Mouse (Mus musculus) lung, embryonic 15.5 days (tissue): Measurements from ENCODE around the gene Trim2. TPM values are rescaled to one million over a fixed set of nuclear protein-coding genes. Genes with fewer than 3 reads are reported as not detected.

ENCODE experiments used
- ATAC-seq: fragments of 200-750 bp; cut with Nextera tagmentation; 2 replicates; pipeline ENCODE4 v1.8.0; 2017; ENCODE audit warnings: moderate number of reproducible peaks, borderline replicate concordance; ENCODE audit not compliant: low FRiP score, low TSS enrichment; ENCODE audit errors: extremely low read depth
- H3K27ac ChIP-seq: fragments of 300-500 bp; sonication (generic); 2 replicates; pipeline ENCODE4 v1.5.1; 2015; ENCODE audit warnings: moderate library complexity, mild to moderate bottlenecking, inconsistent platforms
- H3K27me3 ChIP-seq: fragments of 300-500 bp; sonication (generic); 2 replicates; pipeline ENCODE4 v1.6.1; 2015; ENCODE audit warnings: inconsistent platforms
- H3K36me3 ChIP-seq: fragments of 300-500 bp; sonication (generic); 2 replicates; pipeline ENCODE4 v1.6.1; 2015; ENCODE audit warnings: inconsistent platforms
- H3K4me1 ChIP-seq: fragments of 300-500 bp; sonication (generic); 2 replicates; pipeline ENCODE4 v1.6.1; 2015; ENCODE audit warnings: inconsistent platforms
- H3K4me2 ChIP-seq: fragments of 300-500 bp; sonication (generic); 2 replicates; pipeline ENCODE4 v1.6.1; 2015; ENCODE audit warnings: inconsistent platforms, mild to moderate bottlenecking, moderate library complexity
- H3K4me3 ChIP-seq: fragments of 300-500 bp; sonication (generic); 2 replicates; pipeline ENCODE4 v1.5.1; 2015; ENCODE audit warnings: mild to moderate bottlenecking, inconsistent platforms
- H3K9ac ChIP-seq: fragments of 300-500 bp; sonication (generic); 2 replicates; pipeline ENCODE4 v1.6.1; 2015; ENCODE audit warnings: inconsistent platforms
- H3K9me3 ChIP-seq: fragments of 300-500 bp; sonication (generic); 2 replicates; pipeline ENCODE4 v1.6.1; 2016; ENCODE audit warnings: inconsistent platforms
- WGBS: fragments of 180-500 bp; shearing (Covaris S2); methylation state at CpG from one replicate; pipeline ENCODE4 v1.1.7; 2015; 5-methylcytosine and 5-hydroxymethylcytosine counted together
- polyA plus RNA-seq: library from polyadenylated mRNA; unstranded; fragments of >200 nt; fragmentation: Nextera tagmentation; extraction: Ambion mirVana; gene quantifications from 2 replicates; pipeline ENCODE4 v1.2.1, GENCODE M21; 2015

Trim2 gene
- polyA plus RNA-seq, 1 experiment from 2014 or later: 31.4 TPM

DNA sequence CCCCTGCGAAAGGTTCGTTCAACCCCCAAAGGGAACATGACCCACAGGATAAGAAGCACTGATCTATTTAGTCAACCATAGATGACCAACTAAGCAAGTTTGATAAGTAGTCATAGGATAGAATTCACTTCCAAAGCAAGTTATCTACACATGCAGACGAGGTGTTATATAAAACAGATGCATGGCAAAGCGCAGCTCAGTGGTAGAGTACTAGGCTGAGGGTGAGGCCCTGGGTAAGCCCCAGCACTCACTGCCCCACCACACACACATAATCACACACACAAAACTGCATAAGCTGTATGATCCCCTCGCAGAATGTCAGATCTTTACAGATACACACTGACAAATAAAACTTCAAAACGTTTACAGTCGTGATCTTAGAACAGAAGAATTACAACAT is 170.2 kb downstream of the Trim2 start:
- Histone ChIP-seq H3K27ac (no peak overlapping the region), H3K27me3 (no peaks in the 10 kb centered on the region), H3K9me3 (no peaks in the 10 kb centered on the region), H3K4me1 (peaks cover 3% of the 10 kb centered on the region), H3K4me3 (no peak overlapping the region), H3K9ac (no peak overlapping the region), H3K4me2 (no peak overlapping the region), H3K36me3 (no peaks in the 10 kb centered on the region)
- 66% methylated on average over 7 of the region's 7 CpGs for WGBS
- no peak for ATAC-seq

DNA sequence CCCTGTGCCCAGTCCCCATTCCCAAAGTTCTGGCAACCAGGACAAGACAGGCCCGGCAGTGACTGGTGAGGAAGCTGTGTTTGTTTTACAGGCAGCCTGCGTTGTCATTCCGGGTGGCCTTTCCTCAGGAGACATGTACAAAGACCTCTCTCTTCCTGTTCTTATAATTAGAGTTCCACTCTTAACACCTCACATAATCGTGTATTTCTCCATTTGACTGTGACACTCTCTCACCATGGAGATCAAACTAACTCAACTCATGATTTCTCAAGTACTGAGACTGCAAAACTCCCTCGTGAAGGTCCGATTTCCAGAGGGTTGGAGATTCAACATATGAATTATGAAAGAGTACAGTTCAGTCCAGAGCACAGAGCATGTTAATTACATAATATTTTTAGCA is 170.7 kb downstream of the Trim2 start:
- peak overlapping the region; percentile 36; the same call in 1 of the 2 replicates for H3K4me2 ChIP-seq
- no peak overlapping the region for H3K4me3 ChIP-seq
- no peak overlapping the region for H3K27ac ChIP-seq
- no peak overlapping the region for H3K9ac ChIP-seq
- ATAC-seq: no peak
- H3K36me3 ChIP-seq: no peaks in the 10 kb centered on the region
- H3K4me1 ChIP-seq: peaks cover 8% of the 10 kb centered on the region
- no peaks in the 10 kb centered on the region for H3K27me3 ChIP-seq
- 34% methylated on average over 6 of the region's 6 CpGs for WGBS
- no peaks in the 10 kb centered on the region for H3K9me3 ChIP-seq

DNA sequence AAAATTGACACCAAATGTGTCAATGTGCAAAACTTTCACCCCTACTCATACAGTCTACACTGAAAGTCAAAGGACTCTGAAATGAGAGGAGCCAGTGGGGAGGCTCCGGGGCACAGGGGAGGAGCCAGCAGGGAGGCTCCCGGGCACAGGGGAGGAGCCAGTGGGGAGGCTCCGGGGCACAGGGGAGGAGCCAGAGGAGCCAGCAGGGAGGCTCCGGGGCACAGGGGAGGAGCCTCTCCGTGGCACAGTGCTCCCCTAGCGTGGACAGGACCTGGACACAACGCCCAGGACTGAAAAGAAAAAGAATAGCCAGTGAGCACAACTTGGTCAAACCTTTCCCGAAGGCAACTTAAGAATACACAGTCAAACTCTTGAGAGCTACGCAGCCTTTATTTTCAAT is 171.3 kb downstream of the Trim2 start:
- Histone ChIP-seq H3K27me3 (no peaks in the 10 kb centered on the region), H3K9ac (no peak overlapping the region), H3K4me1 (peaks cover 13% of the 10 kb centered on the region), H3K27ac (no peak overlapping the region), H3K4me2 (peak overlapping the region; percentile 36), H3K9me3 (no peaks in the 10 kb centered on the region), H3K36me3 (no peaks in the 10 kb centered on the region), H3K4me3 (peak overlapping the region; percentile 10; the same call in 1 of the 2 replicates)
- peak; percentile 80 for ATAC-seq
- 30% methylated on average over 9 of the region's 9 CpGs for WGBS

DNA sequence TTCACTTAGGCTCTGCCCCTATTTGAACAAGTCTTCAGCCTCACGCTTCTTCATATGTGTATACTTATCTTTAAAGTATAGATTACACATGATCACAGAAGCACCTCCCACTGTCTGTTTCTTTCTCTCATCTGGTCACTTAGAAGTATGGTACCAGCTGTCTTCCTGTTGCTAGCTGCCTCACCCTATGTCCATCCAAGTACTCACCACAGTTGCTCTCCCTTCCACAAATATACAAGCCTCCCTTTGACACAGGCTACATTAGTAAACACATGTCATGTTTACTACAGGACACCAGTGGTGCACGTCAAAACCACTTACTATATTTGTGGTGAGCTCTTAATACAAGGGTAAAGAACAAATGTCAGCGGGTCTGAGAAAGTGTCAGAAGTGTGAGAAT is 175.3 kb downstream of the Trim2 start:
- H3K4me1 ChIP-seq: peaks cover 38% of the 10 kb centered on the region
- H3K36me3 ChIP-seq: no peaks in the 10 kb centered on the region
- H3K27ac ChIP-seq: peak overlapping the region; percentile 78
- H3K9me3 ChIP-seq: no peaks in the 10 kb centered on the region
- no peak overlapping the region for H3K4me3 ChIP-seq
- no peak overlapping the region for H3K4me2 ChIP-seq
- peak; percentile 61; the same call in 1 of the 2 replicates for ATAC-seq
- no peaks in the 10 kb centered on the region for H3K27me3 ChIP-seq
- no peak overlapping the region for H3K9ac ChIP-seq
- WGBS: 40% methylated on average over 3 of the region's 3 CpGs

DNA sequence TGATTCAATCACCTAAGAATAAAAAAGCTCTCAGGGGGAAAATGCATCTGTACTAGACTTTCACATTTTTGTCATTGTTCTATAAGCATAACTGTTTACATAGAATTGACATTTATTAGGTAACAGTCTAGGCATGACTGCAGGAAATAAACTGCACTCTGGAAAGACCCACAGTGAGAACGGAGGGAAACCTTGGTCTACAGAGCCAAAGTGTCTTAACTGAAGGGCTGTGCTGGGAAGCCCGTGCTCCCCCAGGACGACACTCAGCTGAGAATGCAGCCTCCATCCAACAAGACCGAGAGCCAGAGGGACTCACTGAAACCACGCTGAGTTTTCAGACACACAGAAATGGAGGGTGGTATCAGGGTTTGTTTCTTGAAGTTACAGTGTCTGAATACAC is 175.9 kb downstream of the Trim2 start:
- Histone ChIP-seq H3K27ac (peak overlapping the region; percentile 78), H3K4me3 (no peak overlapping the region), H3K36me3 (no peaks in the 10 kb centered on the region), H3K4me2 (no peak overlapping the region), H3K9ac (no peak overlapping the region), H3K9me3 (no peaks in the 10 kb centered on the region), H3K4me1 (peaks cover 44% of the 10 kb centered on the region), H3K27me3 (no peaks in the 10 kb centered on the region)
- peak; percentile 85 for ATAC-seq
- WGBS: 19% methylated on average over 5 of the region's 5 CpGs

DNA sequence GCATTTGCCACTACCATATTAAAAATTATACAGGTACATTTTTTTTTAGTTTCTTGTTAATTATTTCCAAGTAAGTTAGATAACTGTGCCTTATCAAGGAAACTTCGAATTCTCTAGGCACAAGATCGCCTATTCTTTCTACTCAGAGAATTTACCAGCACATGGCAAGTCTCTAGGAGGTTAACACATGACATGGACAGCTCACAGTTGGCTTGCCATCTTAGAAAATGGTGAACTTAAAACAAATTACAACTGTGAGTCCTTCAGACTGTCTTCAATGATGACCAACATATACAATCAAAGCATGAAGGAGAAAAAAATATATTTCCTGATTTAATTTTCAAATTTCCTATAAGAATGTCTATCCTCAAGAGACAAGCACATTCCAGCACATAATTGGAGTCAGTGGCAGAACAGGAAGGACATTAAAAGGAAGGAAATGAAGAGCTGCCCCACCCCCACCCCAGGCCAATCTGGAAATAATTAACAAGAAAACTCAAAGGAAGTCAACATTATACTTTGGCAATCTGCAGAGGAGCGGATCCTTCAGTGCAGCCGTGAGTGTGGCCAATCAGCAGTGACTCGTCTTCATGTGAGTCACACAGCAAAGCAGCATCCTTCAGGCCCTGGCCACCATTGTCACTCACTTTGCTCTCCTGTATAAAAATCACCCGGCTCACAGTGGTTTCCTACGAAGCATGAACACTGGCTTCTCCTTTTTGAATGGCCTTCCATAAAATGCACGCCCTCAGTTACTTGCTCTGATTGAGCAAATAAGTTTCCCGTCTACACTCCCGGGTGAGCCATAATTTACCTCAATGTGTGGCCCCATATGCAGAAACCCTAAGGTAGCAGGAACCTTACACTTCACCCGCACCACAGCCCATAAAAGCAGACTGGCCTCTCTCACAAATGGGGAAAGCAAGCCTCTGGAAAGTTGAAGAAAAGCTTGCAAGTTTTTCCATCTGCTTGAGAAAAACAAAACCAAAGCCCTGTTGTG is 177.5 kb downstream of the Trim2 start:
- Histone ChIP-seq H3K4me3 (no peak overlapping the region), H3K4me2 (no peak overlapping the region), H3K27me3 (no peaks in the 10 kb centered on the region), H3K4me1 (peaks cover 54% of the 10 kb centered on the region), H3K27ac (peak overlapping the region; percentile 62), H3K9me3 (no peaks in the 10 kb centered on the region), H3K9ac (no peak overlapping the region), H3K36me3 (no peaks in the 10 kb centered on the region)
- WGBS: 50% methylated on average over 11 of the region's 11 CpGs
- ATAC-seq: 0 out of 2 replicates have a peak, but pooled peaks have one; percentile 8

DNA sequence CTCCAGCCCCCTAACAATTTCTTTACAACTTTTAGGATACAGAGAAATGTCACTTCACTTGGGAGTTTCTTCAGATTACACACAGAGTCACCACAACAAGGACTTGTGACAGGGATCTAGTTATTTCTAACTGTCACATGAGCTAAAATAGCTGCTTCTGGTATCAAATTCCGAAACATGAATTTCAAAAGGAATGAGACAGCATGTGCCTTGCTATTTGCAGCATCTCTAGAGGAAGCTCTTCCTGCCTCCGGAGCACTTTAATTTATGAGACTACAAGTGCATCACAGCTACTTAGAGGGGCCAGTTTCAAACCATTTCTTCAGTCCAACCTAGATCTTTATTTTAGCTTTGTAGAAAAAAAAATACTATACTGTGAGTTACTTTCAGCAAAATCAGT is 179.2 kb downstream of the Trim2 start:
- Histone ChIP-seq H3K9ac (no peak overlapping the region), H3K27me3 (no peaks in the 10 kb centered on the region), H3K4me1 (peaks cover 61% of the 10 kb centered on the region), H3K9me3 (no peaks in the 10 kb centered on the region), H3K27ac (no peak overlapping the region), H3K4me2 (no peak overlapping the region), H3K36me3 (no peaks in the 10 kb centered on the region), H3K4me3 (no peak overlapping the region)
- 55% methylated on average over 2 of the region's 2 CpGs for WGBS
- ATAC-seq: no peak

DNA sequence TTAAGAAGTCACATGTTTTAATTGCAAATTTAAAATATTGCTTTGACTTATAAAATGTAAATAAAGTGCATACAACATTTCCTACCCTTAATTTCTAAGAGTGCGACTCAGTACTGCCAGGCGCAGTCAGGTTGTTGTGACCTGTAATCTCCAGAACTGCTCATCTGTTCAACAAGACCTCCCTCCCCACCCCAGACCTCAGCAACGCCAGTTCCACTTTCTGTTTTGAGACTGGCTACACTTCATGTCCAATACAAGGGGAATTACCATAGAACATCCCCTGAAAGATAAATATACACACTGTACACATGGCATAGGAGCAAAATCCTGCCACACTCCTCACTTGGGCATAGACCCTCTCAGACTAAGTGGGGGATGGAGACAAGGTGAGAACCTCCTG is 180.0 kb downstream of the Trim2 start:
- ATAC-seq: no peak
- H3K4me3 ChIP-seq: no peak overlapping the region
- H3K9me3 ChIP-seq: no peaks in the 10 kb centered on the region
- no peak overlapping the region for H3K27ac ChIP-seq
- H3K9ac ChIP-seq: no peak overlapping the region
- H3K4me1 ChIP-seq: peaks cover 61% of the 10 kb centered on the region
- H3K36me3 ChIP-seq: no peaks in the 10 kb centered on the region
- 79% methylated on average over 3 of the region's 3 CpGs for WGBS
- no peak overlapping the region for H3K4me2 ChIP-seq
- no peaks in the 10 kb centered on the region for H3K27me3 ChIP-seq

DNA sequence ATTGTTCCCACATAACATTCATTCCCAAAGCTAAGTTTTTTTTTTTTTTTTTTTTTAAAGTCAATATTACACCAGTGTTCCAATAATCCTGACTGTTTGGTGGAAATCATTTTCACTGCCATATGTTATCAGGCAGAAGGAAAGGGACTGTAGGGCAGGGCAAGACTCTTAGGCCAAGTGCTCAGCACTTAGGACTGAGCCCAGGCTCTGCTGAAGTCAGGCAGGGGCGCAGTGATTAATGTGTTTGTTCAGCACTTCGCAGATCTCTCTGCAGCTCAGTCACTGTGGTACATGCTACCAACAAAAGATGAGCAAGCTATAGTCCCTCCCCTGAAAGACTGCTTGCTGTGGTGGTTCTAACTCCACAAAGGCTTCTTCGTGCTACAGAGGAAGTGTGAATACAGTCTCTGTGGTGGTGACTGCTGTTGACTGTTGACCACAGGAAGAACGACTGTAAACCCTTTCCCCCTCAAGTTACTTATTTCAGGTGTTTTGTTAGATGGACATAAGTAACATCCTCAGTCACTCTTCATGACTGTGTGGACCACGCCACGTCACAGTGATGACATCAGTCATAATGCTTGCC is 180.9 kb downstream of the Trim2 start:
- no peaks in the 10 kb centered on the region for H3K36me3 ChIP-seq
- H3K27me3 ChIP-seq: no peaks in the 10 kb centered on the region
- no peak overlapping the region for H3K4me3 ChIP-seq
- H3K9ac ChIP-seq: no peak overlapping the region
- 47% methylated on average over 6 of the region's 6 CpGs for WGBS
- no peaks in the 10 kb centered on the region for H3K9me3 ChIP-seq
- ATAC-seq: no peak
- H3K27ac ChIP-seq: no peak overlapping the region
- no peak overlapping the region for H3K4me2 ChIP-seq
- H3K4me1 ChIP-seq: peaks cover 54% of the 10 kb centered on the region

DNA sequence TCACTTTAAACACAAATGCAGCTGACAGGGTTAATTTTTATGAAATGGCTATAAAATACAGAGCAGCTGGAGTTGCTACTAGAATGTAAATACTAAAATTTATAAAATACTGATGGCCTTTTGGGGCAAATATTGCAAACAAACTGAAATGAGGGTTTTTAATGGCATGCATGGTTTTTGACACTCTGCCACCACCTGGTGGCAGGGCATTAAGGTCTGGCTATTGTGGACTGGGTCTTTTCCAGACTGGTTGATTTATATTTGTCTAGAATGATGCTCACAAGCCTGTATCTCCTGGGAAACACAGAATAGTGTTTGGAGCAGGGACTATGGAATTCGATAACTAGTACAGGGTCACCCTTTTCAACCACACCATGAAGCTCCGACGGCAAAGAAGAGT is 183.2 kb downstream of the Trim2 start:
- no peaks in the 10 kb centered on the region for H3K27me3 ChIP-seq
- no peak overlapping the region for H3K4me3 ChIP-seq
- ATAC-seq: no peak
- peaks cover 42% of the 10 kb centered on the region for H3K4me1 ChIP-seq
- H3K27ac ChIP-seq: no peak overlapping the region
- no peaks in the 10 kb centered on the region for H3K9me3 ChIP-seq
- H3K9ac ChIP-seq: no peak overlapping the region
- WGBS: 36% methylated on average over 3 of the region's 3 CpGs
- no peak overlapping the region for H3K4me2 ChIP-seq
- H3K36me3 ChIP-seq: no peaks in the 10 kb centered on the region

DNA sequence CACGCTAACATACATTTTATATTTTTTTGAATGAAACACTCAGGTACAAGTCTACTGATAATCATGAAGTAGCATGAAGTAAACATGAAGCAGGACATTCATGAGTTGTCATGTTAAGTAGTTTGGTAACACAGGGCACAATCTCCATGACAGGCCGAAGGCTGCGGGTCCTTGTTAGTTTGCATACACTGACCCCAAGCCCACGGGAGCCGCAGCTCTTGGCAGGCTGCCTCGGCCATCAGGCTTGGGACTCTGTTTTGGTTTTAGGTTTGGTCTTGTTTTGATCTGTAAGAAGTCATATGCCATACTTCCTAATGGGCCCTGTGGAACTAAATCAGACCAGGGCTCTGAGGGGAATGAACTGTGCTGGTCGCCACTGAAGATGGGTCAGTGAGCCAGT is 188.0 kb downstream of the Trim2 start:
- no peaks in the 10 kb centered on the region for H3K27me3 ChIP-seq
- H3K4me3 ChIP-seq: no peak overlapping the region
- no peak overlapping the region for H3K4me2 ChIP-seq
- no peaks in the 10 kb centered on the region for H3K9me3 ChIP-seq
- 39% methylated on average over 7 of the region's 7 CpGs for WGBS
- H3K4me1 ChIP-seq: peaks cover 15% of the 10 kb centered on the region; the same call in 1 of the 2 replicates
- no peak for ATAC-seq
- H3K9ac ChIP-seq: no peak overlapping the region
- no peak overlapping the region for H3K27ac ChIP-seq
- no peaks in the 10 kb centered on the region for H3K36me3 ChIP-seq

DNA sequence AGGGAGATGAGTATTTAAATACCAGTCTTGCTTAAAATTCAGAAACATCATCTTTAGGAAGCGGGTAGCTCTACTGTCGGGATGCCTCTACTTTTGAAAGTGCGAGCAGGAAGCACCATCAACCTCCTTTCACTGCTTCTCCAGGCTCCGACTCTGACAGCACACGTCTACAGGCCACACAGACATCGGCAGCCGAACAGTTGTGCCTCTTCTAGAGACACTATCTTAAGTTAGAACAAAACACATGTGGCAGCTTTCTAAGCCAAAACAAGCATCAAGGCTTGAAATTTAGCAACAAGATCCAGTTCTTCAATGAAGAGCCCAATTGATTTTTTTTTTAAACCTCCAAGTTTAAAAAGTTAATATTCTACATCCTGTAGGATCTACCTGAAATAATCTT is 188.5 kb downstream of the Trim2 start:
- H3K27ac ChIP-seq: no peak overlapping the region
- H3K4me3 ChIP-seq: no peak overlapping the region
- H3K9me3 ChIP-seq: no peaks in the 10 kb centered on the region
- no peak overlapping the region for H3K4me2 ChIP-seq
- WGBS: 47% methylated on average over 7 of the region's 7 CpGs
- no peaks in the 10 kb centered on the region for H3K27me3 ChIP-seq
- no peak overlapping the region for H3K9ac ChIP-seq
- ATAC-seq: no peak
- H3K4me1 ChIP-seq: peaks cover 11% of the 10 kb centered on the region; the same call in 1 of the 2 replicates
- no peaks in the 10 kb centered on the region for H3K36me3 ChIP-seq
